Mouse (Mus musculus) erythroblast, embryonic 14.5 days (primary cell): ENCODE measurements around the gene Abca1. TPM values are rescaled to one million over a fixed set of nuclear protein-coding genes. Genes with fewer than 3 reads are reported as not detected.

Experiments
- H3K27me3 ChIP-seq: 2 replicates; pipeline ENCODE4 v1.6.1; 2012; ENCODE audit warnings: inconsistent platforms; ENCODE audit not compliant: control insufficient read depth
- H3K36me3 ChIP-seq: 2 replicates; pipeline ENCODE4 v1.6.1; 2012; ENCODE audit warnings: mild to moderate bottlenecking, inconsistent platforms; ENCODE audit not compliant: control insufficient read depth
- H3K4me1 ChIP-seq: 2 replicates; pipeline ENCODE4 v1.6.1; 2012; ENCODE audit warnings: inconsistent platforms; ENCODE audit not compliant: control insufficient read depth
- H3K4me3 ChIP-seq: replicated peaks from 2 replicates; pipeline ENCODE3; 2012; ENCODE audit warnings: moderate library complexity, mild to moderate bottlenecking, inconsistent platforms
- H3K9me3 ChIP-seq: 2 replicates; pipeline ENCODE4 v1.6.1; 2012; ENCODE audit warnings: low read length, inconsistent platforms, mixed read lengths; ENCODE audit not compliant: control insufficient read depth
- GATA1 ChIP-seq: IDR thresholded peaks from 2 replicates; pipeline ENCODE4 v1.6.1; 2012; ENCODE audit warnings: low read length, inconsistent platforms, mixed read lengths
- TAL1 ChIP-seq: IDR thresholded peaks from 3 replicates; pipeline ENCODE4 v1.6.1; 2012; ENCODE audit warnings: low read length, inconsistent platforms, mixed read lengths
- polyA plus RNA-seq: library from polyadenylated mRNA; stranded (reverse); fragments of >175 nt; gene quantifications from 2 replicates; pipeline ENCODE4 v1.2.3, GENCODE M21; 2012

Abca1 gene
- polyA plus RNA-seq, 1 experiment: 0.01 TPM

DNA sequence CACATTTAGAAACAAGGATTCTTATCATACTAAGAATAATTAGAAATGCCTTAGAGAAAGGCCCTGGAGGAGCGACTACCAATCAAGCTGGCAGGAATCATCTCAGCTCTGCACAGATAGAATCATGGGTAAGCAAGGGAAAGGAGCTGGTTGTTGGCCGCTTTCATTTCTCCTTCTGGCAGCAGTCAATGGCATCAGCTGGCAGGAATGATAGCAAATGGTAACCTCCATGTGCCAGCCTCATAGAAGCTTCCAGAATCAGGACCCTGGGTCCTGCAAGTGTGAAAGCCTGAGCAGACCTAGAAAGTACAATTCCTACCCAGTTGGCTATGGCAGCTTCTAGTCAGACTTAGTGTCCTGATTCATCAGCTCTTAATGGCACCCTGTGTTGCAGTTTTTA, 173.4 kb downstream of the Abca1 start:
- H3K27me3 ChIP-seq: no peaks in the 10 kb centered on the region
- H3K36me3 ChIP-seq: no peaks in the 10 kb centered on the region
- TF ChIP-seq TAL1: no peak
- no peak for TF ChIP-seq GATA1
- H3K4me3 ChIP-seq: no peak overlapping the region
- no peaks in the 10 kb centered on the region for H3K9me3 ChIP-seq
- H3K4me1 ChIP-seq: no peaks in the 10 kb centered on the region

DNA sequence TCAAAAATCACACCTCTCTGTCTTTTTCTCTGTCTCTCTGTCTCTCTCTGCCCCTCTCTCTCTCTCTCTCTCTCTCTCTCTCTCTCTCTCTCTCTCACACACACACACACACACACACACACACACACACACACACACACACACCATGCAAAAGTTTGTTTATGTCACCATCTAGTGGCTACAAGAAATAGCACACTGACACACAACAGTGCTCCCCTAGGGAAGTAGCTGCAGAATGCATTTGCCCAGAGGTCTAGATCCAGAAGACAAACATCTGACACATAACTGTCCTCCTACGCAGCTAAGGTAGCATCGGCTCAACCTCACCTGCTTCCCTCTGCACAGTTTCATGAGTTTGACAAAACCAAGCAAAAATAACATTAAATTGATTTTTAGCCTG, 174.5 kb downstream of the Abca1 start:
- Histone ChIP-seq H3K27me3 (no peaks in the 10 kb centered on the region), H3K36me3 (no peaks in the 10 kb centered on the region), H3K4me1 (no peaks in the 10 kb centered on the region), H3K4me3 (no peak overlapping the region), H3K9me3 (no peaks in the 10 kb centered on the region)
- no peak for TF ChIP-seq GATA1
- TF ChIP-seq TAL1: no peak

Other genes with a start within 250 kb of the Abca1 start
- not detected in 2 replicates for gene Olfr272, start 240.7 kb downstream of the Abca1 start, polyA plus RNA-seq
- gene Olfr270, start 195.3 kb downstream of the Abca1 start, polyA plus RNA-seq: not detected in 2 replicates
- not detected in 2 replicates for gene Nipsnap3a, start 170.6 kb downstream of the Abca1 start, polyA plus RNA-seq
- gene Nipsnap3b, start 148.0 kb downstream of the Abca1 start, polyA plus RNA-seq: 1.5 and 1.7 TPM in 2 replicates